Mouse (Mus musculus): ENCODE measurements around the gene Klhl23.

DNA sequence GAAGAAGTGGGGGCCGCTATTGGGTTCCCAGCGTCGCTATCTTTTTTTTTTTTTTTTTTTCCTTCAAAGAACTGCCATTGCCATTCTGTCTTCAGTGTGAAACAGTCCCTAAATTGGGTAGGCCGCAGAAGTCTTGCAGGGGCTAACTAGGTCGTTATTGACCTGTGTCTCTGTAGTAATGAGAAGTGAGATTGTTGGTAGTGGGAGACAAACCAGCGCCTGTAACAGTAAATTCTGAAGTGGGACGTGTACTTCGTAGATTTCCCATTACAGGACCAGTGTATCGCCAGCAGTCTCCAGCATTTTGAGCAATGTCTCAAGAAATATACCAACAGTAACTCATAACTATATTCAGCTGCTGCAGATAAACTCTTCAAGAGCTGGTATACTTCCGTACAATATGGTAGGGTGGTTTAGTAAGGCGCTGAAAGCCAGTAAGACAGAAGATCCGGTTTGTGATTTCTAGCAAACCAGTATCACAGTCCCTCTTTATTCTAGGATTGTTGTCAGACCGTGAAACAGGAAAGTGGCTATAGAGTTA lies 40.4 kb downstream of the Klhl23 start:
- TF ChIP-seq CTCF (IDR thresholded peaks at IDR 0.05; ENCODE audit: extremely low read depth, insufficient read depth, low read length): no peak
- TF ChIP-seq POLR2A (IDR thresholded peaks at IDR 0.05; ENCODE audit: extremely low read depth, insufficient read depth, low read length): no peak
